Mouse (Mus musculus) ovary, adult 2 months (tissue): Measurements from ENCODE around the gene Pogk. TPM values are rescaled to one million over a fixed set of nuclear protein-coding genes. Genes with fewer than 3 reads are reported as not detected.

ENCODE experiments used
- polyA plus RNA-seq: library from polyadenylated mRNA; depleted of rRNA; stranded (reverse); fragments of >200 nt; gene quantifications from 2 replicates; pipeline ENCODE4 v1.2.3, GENCODE M21; 2012; rRNA removed

Pogk gene
- polyA plus RNA-seq, result 13.8 and 14.7 TPM in 2 replicates

DNA sequence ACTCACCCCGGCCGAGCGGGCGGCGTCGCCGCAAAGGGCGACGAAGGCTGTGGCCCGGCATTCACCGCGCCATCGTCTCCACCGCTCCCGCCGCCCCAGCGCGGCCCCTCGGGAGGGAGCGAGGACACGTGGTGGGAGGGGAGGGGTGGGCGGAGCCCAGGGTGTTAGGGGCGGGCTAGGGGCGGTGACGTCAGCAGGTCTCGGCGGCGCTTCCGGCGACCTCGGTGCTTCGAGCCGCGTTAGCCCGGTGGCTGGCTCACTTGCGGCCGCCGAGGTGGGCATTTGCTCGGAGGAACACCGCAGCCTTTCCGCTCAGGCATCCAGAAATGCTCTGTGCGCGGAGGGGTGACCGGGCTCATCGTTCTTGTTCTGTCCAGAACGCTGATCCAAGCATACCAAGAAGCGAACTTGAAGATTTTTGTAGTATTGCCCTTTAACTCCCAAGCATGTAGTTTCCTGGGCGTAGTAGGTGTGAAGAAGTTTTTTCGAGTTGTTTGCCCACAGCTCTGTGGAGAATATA, at the start of gene Pogk:
Pogk (minus strand) TSS at position 163 of the 520 bp plus-strand sequence.

GRCm38 (mm10) chr1:166379013-166379629, 30.5 kb downstream of the Pogk start, which contains the start of gene Tada1:
Gene Tada1, plus strand, starts transcription at chr1:166379097.

Other genes starting within 250 kb of the Pogk start
- 0.67 and 1.0 TPM in 2 replicates for gene Mael, start 171.1 kb downstream of the Pogk start, polyA plus RNA-seq
- 11.5 and 20.8 TPM in 2 replicates for gene Ildr2, start 155.7 kb downstream of the Pogk start, polyA plus RNA-seq
- gene Tada1, start 30.8 kb downstream of the Pogk start, polyA plus RNA-seq, result 17.3 and 18.3 TPM in 2 replicates
- not detected in 2 replicates for gene Gm4846, start 87.7 kb upstream of the Pogk start, polyA plus RNA-seq
- not detected in 2 replicates for gene Gm4847, start 237.8 kb upstream of the Pogk start, polyA plus RNA-seq